Mouse (Mus musculus) lung, postnatal 0 days (tissue): ENCODE measurements around the gene Sox5. TPM values are rescaled to one million over a fixed set of nuclear protein-coding genes. Genes with fewer than 3 reads are reported as not detected.

ENCODE experiments used
- ATAC-seq: fragments of 200-750 bp; cut with Nextera tagmentation; 2 replicates; pipeline ENCODE4 v1.8.0; 2017; ENCODE audit warnings: moderate library complexity
- DNase-seq: peaks from one replicate; pipeline ENCODE4 v3.0.0-alpha.2; 2016; ENCODE audit warnings: low spot score
- H3K27ac ChIP-seq: fragments of 300-500 bp; sonication (generic); 2 replicates; pipeline ENCODE4 v1.5.1; 2014; ENCODE audit warnings: antibody characterized with exemption, mild to moderate bottlenecking, low read length, mixed read lengths
- H3K27me3 ChIP-seq: fragments of 300-500 bp; sonication (generic); replicated peaks from 2 replicates; pipeline ENCODE4 v1.6.1; 2014; ENCODE audit warnings: low read length, mixed read lengths; ENCODE audit not compliant: insufficient read depth
- H3K36me3 ChIP-seq: fragments of 300-500 bp; sonication (generic); 2 replicates; pipeline ENCODE4 v1.6.1; 2014; ENCODE audit warnings: low read length, mixed read lengths; ENCODE audit not compliant: insufficient read depth
- H3K4me1 ChIP-seq: fragments of 300-500 bp; sonication (generic); 2 replicates; pipeline ENCODE4 v1.6.1; 2014; ENCODE audit warnings: antibody characterized with exemption, low read depth, low read length, mixed read lengths; ENCODE audit not compliant: insufficient read depth
- H3K4me2 ChIP-seq: fragments of 300-500 bp; sonication (generic); replicated peaks from 2 replicates; pipeline ENCODE4 v1.6.1; 2014; ENCODE audit warnings: low read depth, mild to moderate bottlenecking, low read length, moderate library complexity, mixed read lengths
- H3K4me3 ChIP-seq: fragments of 300-500 bp; sonication (generic); 2 replicates; pipeline ENCODE4 v1.5.1; 2014; ENCODE audit warnings: low read depth, low read length
- H3K9ac ChIP-seq: fragments of 300-500 bp; sonication (generic); replicated peaks from 2 replicates; pipeline ENCODE4 v1.6.1; 2014; ENCODE audit warnings: low read depth, mild to moderate bottlenecking
- H3K9me3 ChIP-seq: fragments of 300-500 bp; sonication (generic); 2 replicates; pipeline ENCODE4 v1.6.1; 2016; ENCODE audit warnings: low read length, mixed read lengths
- CTCF ChIP-seq: IDR thresholded peaks from 2 replicates; pipeline ENCODE4 v1.5.1; 2016; ENCODE audit warnings: antibody characterized with exemption, mild to moderate bottlenecking
- EP300 ChIP-seq: IDR thresholded peaks from 2 replicates; pipeline ENCODE4 v1.6.1; 2016; ENCODE audit warnings: antibody characterized with exemption, mild to moderate bottlenecking, control low read depth
- WGBS: fragments of 180-500 bp; shearing (Covaris S2); extraction: QIAGEN DNeasy Blood & Tissue Kit; methylation state at CpG from one replicate; pipeline ENCODE4 v1.1.7; 2014; 5-methylcytosine and 5-hydroxymethylcytosine counted together
- polyA plus RNA-seq: library from polyadenylated mRNA; unstranded; fragments of >200 nt; fragmentation: Nextera tagmentation; extraction: Ambion mirVana; gene quantifications from 2 replicates; pipeline ENCODE4 v1.2.1, GENCODE M21; 2015

The Sox5 gene
- polyA plus RNA-seq, 1 experiment from 2014 or later, result 9.8 TPM

- ATAC-seq, result no peak
- 87% methylated on average over 7 of the region's 7 CpGs for WGBS
- no peak overlapping the region for H3K27ac ChIP-seq
Observed at GRCm38 (mm10) chr6:144040349-144040748, 741.4 kb downstream of the Sox5 start.

GRCm38 (mm10) chr6:144039221-144039620 is 742.6 kb downstream of the Sox5 start:
- Histone ChIP-seq H3K4me2 (no peak overlapping the region), H3K36me3 (no peaks in the 10 kb centered on the region), H3K4me1 (no peaks in the 10 kb centered on the region), H3K9ac (no peak overlapping the region), H3K27me3 (no peaks in the 10 kb centered on the region), H3K4me3 (no peak overlapping the region), H3K27ac (no peak overlapping the region), H3K9me3 (no peaks in the 10 kb centered on the region)
- 36% methylated on average over 7 of the region's 7 CpGs for WGBS
- DNase-seq (no peak), ATAC-seq (no peak)
- TF ChIP-seq CTCF (no peak), EP300 (no peak)

More at GRCm38 (mm10) chr6:144040349-144040748, 741.4 kb downstream of the Sox5 start:
- H3K4me2 ChIP-seq, result no peak overlapping the region
- H3K36me3 ChIP-seq, result no peaks in the 10 kb centered on the region
- H3K9me3 ChIP-seq, result no peaks in the 10 kb centered on the region
- no peak overlapping the region for H3K4me3 ChIP-seq
- H3K4me1 ChIP-seq, result no peaks in the 10 kb centered on the region
- no peak for DNase-seq
- H3K27me3 ChIP-seq, result no peaks in the 10 kb centered on the region
- TF ChIP-seq CTCF (no peak), EP300 (no peak)
- no peak overlapping the region for H3K9ac ChIP-seq

- 81% methylated on average over 2 of the region's 2 CpGs for WGBS
- no peaks in the 10 kb centered on the region for H3K9me3 ChIP-seq
- H3K4me1 ChIP-seq, result no peaks in the 10 kb centered on the region
- no peaks in the 10 kb centered on the region for H3K36me3 ChIP-seq
- H3K27me3 ChIP-seq, result no peaks in the 10 kb centered on the region
- TF ChIP-seq EP300 (no peak), CTCF (no peak)
- no peak overlapping the region for H3K4me2 ChIP-seq
- no peak for DNase-seq
- no peak overlapping the region for H3K27ac ChIP-seq
- no peak overlapping the region for H3K4me3 ChIP-seq
- no peak for ATAC-seq
- H3K9ac ChIP-seq, result no peak overlapping the region
Observed at GRCm38 (mm10) chr6:144033191-144033590, 748.6 kb downstream of the Sox5 start.

GRCm38 (mm10) chr6:144016929-144017328 is 764.8 kb downstream of the Sox5 start:
- Histone ChIP-seq H3K9me3 (no peaks in the 10 kb centered on the region), H3K36me3 (no peaks in the 10 kb centered on the region), H3K4me2 (no peak overlapping the region), H3K27me3 (no peaks in the 10 kb centered on the region), H3K9ac (no peak overlapping the region), H3K27ac (no peak overlapping the region), H3K4me1 (no peaks in the 10 kb centered on the region), H3K4me3 (no peak overlapping the region)
- DNase-seq (no peak), ATAC-seq (no peak)
- no peak for TF ChIP-seq CTCF
- no peak for TF ChIP-seq EP300

GRCm38 (mm10) chr6:144011880-144012524 is 769.8 kb downstream of the Sox5 start:
- H3K9me3 ChIP-seq, result no peaks in the 10 kb centered on the region
- no peaks in the 10 kb centered on the region for H3K4me1 ChIP-seq
- no peak overlapping the region for H3K4me2 ChIP-seq
- H3K4me3 ChIP-seq, result no peak overlapping the region
- no peak overlapping the region for H3K9ac ChIP-seq
- no peaks in the 10 kb centered on the region for H3K27me3 ChIP-seq
- H3K36me3 ChIP-seq, result no peaks in the 10 kb centered on the region
- H3K27ac ChIP-seq, result no peak overlapping the region
- WGBS, result 64% methylated on average over 14 of the region's 14 CpGs
- TF ChIP-seq CTCF (no peak), EP300 (no peak)
- DNase-seq (peak; percentile 20), ATAC-seq (no peak)

- Histone ChIP-seq H3K9ac (no peak overlapping the region), H3K4me1 (no peaks in the 10 kb centered on the region), H3K4me2 (no peak overlapping the region), H3K4me3 (no peak overlapping the region), H3K36me3 (no peaks in the 10 kb centered on the region), H3K9me3 (no peaks in the 10 kb centered on the region), H3K27ac (no peak overlapping the region), H3K27me3 (no peaks in the 10 kb centered on the region)
- TF ChIP-seq CTCF, result no peak
- TF ChIP-seq EP300, result no peak
- no peak for ATAC-seq
- 72% methylated on average over 3 of the region's 3 CpGs for WGBS
- no peak for DNase-seq
Observed at GRCm38 (mm10) chr6:144010995-144011394, 770.8 kb downstream of the Sox5 start.

GRCm38 (mm10) chr6:144010285-144010684 is 771.5 kb downstream of the Sox5 start:
- H3K36me3 ChIP-seq, result no peaks in the 10 kb centered on the region
- H3K9ac ChIP-seq, result no peak overlapping the region
- DNase-seq (no peak), ATAC-seq (no peak)
- H3K27ac ChIP-seq, result no peak overlapping the region
- H3K27me3 ChIP-seq, result no peaks in the 10 kb centered on the region
- no peaks in the 10 kb centered on the region for H3K4me1 ChIP-seq
- H3K4me3 ChIP-seq, result no peak overlapping the region
- no peaks in the 10 kb centered on the region for H3K9me3 ChIP-seq
- TF ChIP-seq CTCF, result no peak
- TF ChIP-seq EP300, result no peak
- H3K4me2 ChIP-seq, result no peak overlapping the region
